Mouse (Mus musculus) brain, embryonic 14.5 days (tissue): Measurements from ENCODE around the gene Btk. TPM values are rescaled to one million over a fixed set of nuclear protein-coding genes. Genes with fewer than 3 reads are reported as not detected.
"Not testable (repeated sequence)": the region's sequence is repeated elsewhere in the genome, so short reads cannot be mapped to it uniquely, and the experiment has no call there.

Experiments used
- DNase-seq: peaks from one replicate; pipeline ENCODE4 v3.0.0-alpha.2; 2011; ENCODE audit warnings: low read depth
- CTCF ChIP-seq: fragments of 200-500 bp; IDR thresholded peaks from 2 replicates; pipeline ENCODE4 v1.5.1; 2012; ENCODE audit warnings: inconsistent platforms, mild to moderate bottlenecking, moderate library complexity, borderline replicate concordance; ENCODE audit not compliant: insufficient read depth, insufficient read length; ENCODE audit errors: extremely low read depth
- POLR2A ChIP-seq: fragments of 200-500 bp; IDR thresholded peaks from 2 replicates; pipeline ENCODE4 v1.6.1; 2012; ENCODE audit warnings: mild to moderate bottlenecking, inconsistent platforms, borderline replicate concordance; ENCODE audit not compliant: poor library complexity, insufficient read depth, insufficient read length, severe bottlenecking; ENCODE audit errors: extremely low read depth
- polyA plus RNA-seq: library from polyadenylated mRNA; depleted of rRNA; stranded (reverse); fragments of >200 nt; gene quantifications from 2 replicates; pipeline ENCODE4 v1.2.3, GENCODE M21; 2012

Btk gene
- polyA plus RNA-seq, 1 experiment = 0.33 TPM

DNA sequence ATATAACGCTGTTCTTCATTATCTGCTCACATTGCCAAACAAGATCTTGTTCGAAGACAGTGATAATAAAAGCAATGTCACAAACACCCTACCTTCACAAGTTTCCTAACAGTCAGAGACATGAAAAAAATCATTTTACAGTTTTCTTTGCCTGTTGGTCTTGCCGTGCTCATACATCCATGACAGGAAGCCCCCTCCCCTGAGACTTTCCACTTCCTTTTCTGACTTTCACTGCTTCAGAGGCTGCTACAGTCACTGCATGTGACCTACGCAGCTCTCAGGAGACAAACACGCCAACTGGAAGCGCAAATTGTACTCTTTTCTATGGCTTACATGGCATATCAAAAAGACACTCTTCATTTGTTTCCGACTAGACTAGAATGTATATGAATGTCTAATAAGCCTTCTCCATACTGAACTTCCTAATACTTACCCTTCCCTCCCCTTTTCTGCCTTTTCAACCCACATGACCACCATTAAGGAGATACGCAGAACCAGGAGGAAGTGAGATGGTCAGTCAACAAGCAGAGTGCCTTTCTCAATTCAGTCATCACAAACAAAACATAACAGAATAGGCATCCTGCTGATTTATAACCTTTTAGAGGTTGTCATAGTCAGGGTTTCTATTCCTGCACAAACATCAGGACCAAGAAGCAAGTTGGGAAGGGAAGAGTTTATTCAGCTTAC is 16.7 kb downstream of the Btk start:
- TF ChIP-seq POLR2A = no peak
- DNase-seq = no peak

DNA sequence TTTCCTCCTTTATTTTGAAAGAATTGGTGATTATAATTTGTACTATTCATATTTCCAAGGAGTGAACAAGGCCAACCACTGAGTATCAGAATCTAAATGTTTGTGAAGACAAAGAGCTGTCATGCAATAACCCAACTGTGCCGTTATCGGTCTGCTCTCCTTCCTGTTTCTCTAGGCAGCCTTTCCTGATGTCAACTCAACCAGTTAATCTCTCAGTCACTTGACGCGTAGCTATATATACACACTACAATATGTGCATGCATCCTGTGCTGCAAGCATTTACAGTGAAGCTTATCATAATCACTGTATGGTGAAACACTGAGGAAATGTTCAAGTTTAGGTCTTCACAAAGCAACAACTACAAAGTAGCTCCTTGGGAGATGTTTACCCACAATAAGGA is 19.0 kb downstream of the Btk start:
- DNase-seq = no peak
- TF ChIP-seq POLR2A = no peak
- no peak for TF ChIP-seq CTCF

DNA sequence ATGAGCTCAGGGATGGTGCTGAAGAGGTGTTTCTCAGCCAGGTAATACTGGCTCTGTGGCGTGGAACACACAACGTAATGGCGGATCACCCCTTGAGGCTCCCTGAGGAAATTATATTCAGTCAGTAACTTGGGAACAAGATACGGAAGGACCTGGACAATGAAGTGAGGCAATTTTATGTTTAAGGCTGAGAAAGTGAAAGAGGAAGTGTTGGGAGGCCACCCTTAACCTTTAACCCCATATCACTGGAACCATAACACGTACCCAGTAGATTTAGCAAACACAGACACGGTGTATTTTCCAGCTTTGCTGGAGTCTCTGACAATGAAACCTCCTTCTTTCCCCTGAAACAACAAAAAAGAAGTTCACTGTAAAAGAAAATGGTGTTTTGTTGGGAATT is 28.9 kb downstream of the Btk start:
- no peak for DNase-seq
- TF ChIP-seq POLR2A (no peak), CTCF (no peak)

DNA sequence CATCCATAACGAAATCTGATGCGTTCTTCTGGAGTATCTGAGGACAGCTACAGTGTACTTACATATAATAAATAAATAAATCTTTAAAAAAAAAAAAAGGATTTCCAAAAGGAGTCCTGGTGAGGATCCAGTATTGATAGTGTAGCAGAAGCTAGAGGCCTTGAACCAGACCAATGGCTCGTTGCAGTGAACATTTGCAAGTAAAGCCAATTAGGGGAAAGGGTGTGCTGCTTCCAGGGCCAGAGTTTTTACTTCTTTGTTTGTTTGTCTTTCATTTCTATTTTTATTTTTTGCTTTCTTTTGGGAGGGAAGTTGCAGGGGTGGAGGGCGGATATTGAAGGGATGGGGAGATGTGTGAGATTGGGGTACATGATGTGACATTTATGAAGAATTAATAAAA is 30.0 kb downstream of the Btk start:
- TF ChIP-seq CTCF (no peak), POLR2A (no peak)
- DNase-seq = no peak

DNA sequence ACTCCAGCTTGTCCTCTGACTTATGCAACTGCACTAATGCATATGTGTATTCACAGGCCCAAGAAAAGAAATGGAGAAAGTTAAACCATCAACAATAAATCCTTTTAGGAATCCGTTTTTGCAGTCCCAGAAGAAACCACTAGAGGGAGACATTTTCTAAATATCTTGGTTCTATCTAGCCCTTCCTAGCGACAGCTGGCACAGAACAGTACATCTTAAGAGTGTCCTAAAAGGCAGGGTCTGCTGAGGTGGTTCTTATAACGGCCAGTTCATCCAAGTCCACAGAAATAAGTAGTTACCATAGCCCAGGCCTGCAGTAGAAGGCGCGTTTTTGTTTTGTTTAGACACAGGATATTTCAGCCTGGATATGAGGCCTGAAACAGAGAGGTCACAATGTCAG is 32.5 kb downstream of the Btk start:
- peak; percentile 71 for DNase-seq
- no peak for TF ChIP-seq POLR2A
- 0 out of 2 replicates have a peak, but pooled peaks have one; percentile 18 for TF ChIP-seq CTCF

DNA sequence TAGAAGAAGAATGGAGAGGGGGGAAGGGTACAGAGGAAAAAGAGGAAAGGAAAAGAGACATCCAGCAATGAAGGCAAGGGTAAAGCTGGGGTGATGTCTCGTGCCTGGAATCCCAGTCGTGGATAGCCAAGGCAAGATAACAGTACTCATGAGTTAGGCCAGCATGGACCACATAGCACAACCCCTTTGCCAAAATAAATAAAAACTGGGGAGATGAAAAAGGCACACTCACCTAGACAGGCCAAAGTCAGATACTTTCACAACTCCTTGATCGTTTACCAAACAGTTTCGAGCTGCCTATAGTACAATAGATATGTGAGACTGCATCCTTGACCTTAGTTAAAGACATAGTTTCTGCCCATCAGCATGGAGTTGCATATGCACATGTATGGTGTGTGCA is 36.0 kb downstream of the Btk start:
- TF ChIP-seq POLR2A (no peak), CTCF (no peak)
- DNase-seq = no peak

DNA sequence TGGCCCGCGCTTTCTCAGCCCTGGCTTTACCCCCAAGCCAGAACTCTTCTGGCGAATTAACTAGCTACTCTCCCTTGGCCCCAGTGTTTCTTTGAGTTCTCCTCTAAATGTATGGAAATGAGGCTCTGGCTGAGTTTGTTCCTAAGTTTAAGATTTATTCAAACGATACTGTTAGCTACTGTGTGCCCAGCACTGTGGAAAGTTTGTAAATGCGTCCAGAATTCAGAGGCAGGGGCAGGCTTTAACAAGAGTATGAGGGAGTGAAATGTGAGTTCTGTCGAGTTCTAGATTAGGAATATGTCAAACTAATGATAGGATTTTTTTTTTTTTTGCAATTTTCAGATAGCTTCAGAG is 41.4 kb downstream of the Btk start:
- DNase-seq = no peak
- TF ChIP-seq POLR2A = no peak
- no peak for TF ChIP-seq CTCF

DNA sequence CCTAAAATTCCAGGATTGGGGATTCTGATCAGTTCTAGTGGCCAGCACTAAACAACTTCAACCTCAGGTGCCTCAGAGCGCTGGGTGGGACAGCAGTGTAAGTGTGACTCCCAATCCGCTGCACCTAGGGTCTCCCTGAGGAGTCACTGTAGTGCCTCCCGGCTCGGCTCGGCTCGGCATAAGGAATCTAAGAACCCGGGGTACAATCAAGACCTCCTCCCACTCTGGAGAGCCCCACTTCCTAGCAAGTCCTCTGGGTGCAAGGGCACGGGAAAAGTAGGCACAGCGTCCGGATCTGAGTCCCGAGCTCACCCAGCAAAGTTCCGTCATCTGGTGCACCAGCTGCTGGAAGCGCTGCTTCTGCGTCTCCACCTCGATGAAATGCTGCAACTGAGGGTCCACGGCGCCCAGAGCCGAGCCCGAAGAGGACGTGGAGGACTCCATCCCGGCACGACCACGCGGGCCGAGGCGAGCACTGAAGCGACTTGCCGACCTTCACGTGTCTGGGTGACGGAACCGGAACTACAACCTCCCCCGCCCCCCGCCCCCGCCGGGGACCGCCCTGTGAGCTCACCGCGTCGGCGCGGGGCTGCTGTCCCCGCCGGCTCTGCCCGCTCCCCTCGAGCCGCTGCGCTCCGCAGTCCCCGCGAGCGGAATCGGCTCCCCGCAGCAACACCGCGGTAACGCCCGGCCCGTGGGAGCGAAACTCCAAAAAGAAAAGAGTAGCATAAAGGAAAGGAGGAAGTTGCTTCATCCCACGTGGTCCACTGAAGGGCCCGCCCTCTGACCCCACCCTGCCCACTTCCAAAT is 42.0 kb downstream of the Btk start, which contains the start of gene Timm8a1:
TSS of gene Timm8a1 (minus strand) at position 721 of the 810 bp plus-strand sequence.
- peak; percentile 75 for DNase-seq
- TF ChIP-seq CTCF = no peak
- TF ChIP-seq POLR2A = 0 out of 2 replicates have a peak, but pooled peaks have one; percentile 15

DNA sequence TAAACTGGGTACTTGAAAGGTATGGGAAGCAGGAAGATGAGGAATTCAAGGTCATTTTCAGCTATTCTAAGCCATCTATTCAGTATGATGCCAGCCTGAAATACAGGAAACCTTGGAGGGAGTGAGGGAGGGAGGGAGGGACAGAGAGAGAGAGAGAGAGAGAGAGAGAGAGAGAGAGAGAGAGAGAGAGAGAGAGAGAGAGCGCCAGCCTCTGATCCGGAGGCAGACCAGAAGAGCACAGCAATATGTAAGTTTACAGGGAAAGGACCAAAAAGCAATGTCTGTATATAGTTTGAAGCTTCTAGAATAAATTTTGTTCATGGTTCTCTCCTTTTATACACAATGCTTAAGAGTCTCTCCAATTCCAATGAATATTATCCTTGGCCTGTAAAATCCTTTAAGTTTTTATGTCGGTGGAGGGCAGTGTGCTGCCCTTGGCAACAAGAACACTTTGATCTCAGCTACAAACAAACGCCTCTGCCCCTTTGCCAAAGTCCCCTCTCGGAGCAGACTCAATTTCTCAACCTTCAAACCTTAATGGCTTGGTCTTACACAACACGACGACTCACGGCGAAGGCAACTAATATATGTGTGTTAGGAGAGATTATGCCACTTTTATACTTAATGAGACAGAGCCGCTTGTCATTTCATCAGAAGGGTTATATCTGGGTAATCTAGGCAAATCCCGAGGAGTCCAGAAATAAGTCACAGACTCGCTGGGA is 42.8 kb downstream of the Btk start:
- no peak for TF ChIP-seq POLR2A
- peak; percentile 42 for DNase-seq

DNA sequence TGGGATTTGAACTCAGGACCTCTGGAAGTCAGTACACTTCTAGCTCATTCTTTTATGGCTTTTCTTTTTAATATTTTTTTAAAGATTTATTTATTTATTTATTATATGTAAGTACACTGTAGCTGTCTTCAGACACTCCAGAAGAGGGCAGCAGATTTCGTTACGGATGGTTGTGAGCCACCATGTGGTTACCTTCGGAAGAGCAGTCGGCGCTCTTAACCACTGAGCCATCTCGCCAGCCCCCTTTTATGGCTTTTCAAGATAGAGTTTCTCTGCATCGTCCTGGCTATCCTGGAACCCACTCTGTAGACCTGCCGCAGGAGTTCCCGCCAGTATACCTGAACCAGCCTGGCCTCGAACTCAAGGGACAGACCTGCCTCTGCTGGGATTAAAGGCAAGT is 43.6 kb downstream of the Btk start:
- not testable (repeated sequence) for DNase-seq

DNA sequence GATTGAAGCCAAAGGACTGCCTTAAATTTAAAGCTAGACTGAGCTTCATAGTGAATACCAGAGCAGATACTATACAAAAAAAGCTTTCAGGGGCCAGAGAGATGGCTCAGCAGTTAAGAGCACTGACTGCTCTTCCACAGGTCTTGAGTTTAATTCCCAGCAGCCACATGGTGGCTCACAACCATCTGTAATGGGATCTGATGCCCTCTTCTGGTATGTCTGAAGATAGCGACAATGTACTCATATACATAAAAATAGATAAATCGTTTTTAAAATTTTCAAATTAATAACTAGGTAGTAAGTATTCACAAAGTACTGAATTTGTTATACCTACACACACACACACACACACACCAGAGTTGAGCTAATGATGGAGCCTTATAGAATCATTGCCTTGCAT is 50.0 kb downstream of the Btk start:
- TF ChIP-seq CTCF (no peak), POLR2A (no peak)
- DNase-seq = no peak

DNA sequence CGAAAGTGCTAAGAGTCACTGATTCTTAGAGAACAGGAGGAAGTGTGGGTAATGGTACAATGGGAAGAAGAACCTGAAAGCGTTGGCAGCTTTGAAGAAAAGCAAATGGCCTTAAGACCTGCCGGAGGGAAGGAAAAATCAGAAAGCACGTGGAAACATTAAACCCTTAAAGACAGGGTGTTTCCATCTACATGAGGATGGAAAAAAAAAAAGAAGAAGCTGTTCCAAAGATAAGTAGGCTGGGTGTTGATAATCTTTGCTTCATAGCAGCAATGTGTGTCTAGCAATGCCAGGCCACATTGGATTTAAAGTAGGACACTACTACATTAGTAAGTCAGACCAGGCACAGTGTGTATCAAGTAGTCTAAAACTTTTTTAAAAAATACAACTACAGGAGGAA is 58.1 kb downstream of the Btk start:
- no peak for DNase-seq
- TF ChIP-seq POLR2A (no peak), CTCF (no peak)

DNA sequence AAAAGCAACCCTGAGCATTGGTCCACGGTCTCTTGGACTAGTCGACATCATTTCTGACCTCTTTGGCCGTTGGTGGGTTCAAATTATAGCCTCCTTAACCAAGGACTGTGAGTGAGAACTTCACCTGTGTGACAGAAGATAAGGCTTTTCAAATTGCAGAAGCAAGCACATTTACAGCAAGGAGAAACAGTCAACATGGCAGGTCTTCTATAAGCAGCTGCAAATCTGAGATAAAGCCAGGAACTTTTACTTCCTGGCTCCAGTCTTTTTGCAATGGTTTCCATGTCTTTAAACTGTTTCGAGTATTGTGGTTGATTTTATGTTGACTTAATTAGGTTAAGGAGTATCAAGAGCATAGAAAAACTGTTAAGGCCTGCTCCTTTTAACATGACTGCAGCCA is 59.6 kb downstream of the Btk start:
- no peak for TF ChIP-seq POLR2A
- no peak for TF ChIP-seq CTCF
- no peak for DNase-seq
